Mouse (Mus musculus) erythroblast, embryonic 14.5 days (primary cell): Measurements from ENCODE around the gene Ltc4s.

Experiments
- GATA1 ChIP-seq: IDR thresholded peaks from 2 replicates; pipeline ENCODE4 v1.6.1; 2012; ENCODE audit warnings: low read length, inconsistent platforms, mixed read lengths
- TAL1 ChIP-seq: IDR thresholded peaks from 3 replicates; pipeline ENCODE4 v1.6.1; 2012; ENCODE audit warnings: low read length, inconsistent platforms, mixed read lengths

DNA sequence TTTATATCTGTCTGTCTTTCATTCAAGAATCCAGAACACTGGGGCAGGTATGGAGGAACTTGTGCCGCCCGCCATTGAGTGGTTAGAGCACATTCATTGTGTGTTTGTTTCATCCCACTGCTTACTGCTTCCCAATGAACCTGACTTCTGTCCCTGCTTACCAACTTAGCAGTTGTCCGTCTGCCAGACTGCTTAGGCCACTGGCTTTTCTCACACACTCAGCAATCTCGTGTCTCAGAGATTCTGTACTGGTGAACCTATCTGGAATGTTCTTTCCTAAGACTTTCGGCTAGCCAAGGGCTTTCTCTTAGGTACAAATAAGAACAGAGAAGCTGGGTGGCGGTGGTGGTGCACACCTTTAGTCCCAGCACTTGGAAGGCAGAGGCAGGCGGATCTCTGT lies 47.3 kb upstream of the Ltc4s start:
- TF ChIP-seq GATA1 = no peak
- no peak for TF ChIP-seq TAL1
